Mouse (Mus musculus) C2C12 (cell line): ENCODE measurements at regions not wholly inside any gene's neighbourhood (a gene's known extent, or its start where the extent isn't known, plus 50 kb on each side); places are given as distances from the start of the nearest gene placed in this dataset.

ENCODE experiments used
- CEBPB ChIP-seq: IDR thresholded peaks from one replicate; pipeline ENCODE4 v1.6.1; 2011; ENCODE audit warnings: low read depth, mild to moderate bottlenecking, control low read depth, moderate library complexity
- CTCF ChIP-seq: IDR thresholded peaks from one replicate; pipeline ENCODE4 v1.5.1; 2011; ENCODE audit not compliant: control insufficient read depth, insufficient read depth, insufficient read length
- FOSL1 ChIP-seq: IDR thresholded peaks from one replicate; pipeline ENCODE4 v1.8.0; 2011; ENCODE audit warnings: mild to moderate bottlenecking, low read length; ENCODE audit not compliant: poor library complexity, insufficient read depth, severe bottlenecking
- MAX ChIP-seq: IDR thresholded peaks from one replicate; pipeline ENCODE4 v1.6.1; 2011; ENCODE audit warnings: mild to moderate bottlenecking, control low read depth
- MYOG ChIP-seq: IDR thresholded peaks from one replicate; pipeline ENCODE4 v1.6.1; 2011; ENCODE audit not compliant: control insufficient read depth, insufficient read length; ENCODE audit errors: extremely low read depth
- USF1 ChIP-seq: IDR thresholded peaks from one replicate; pipeline ENCODE4 v1.6.1; 2011; ENCODE audit warnings: low read depth, mild to moderate bottlenecking, control low read depth, moderate library complexity

DNA sequence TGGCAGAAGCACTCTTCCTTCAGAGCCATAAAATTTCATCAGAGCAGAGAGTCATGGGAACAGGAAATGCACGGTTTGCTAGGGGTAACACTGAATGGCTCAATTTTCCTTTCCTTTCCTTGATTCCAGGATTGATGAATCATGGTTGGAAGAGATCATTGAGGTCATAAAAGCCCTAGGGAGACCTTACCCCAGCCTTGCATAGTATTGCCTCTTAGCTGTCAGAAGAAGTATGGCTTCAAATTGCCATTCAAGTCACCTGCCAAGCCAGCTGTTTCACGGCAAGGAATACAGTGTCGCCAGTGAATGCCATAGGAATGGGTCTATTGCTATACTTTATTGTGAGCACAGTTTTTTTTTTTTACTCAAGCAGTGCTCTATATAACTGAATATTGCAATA lies 162.4 kb upstream of the Pter start:
- TF ChIP-seq CTCF (no peak), CEBPB (no peak), MAX (peak; percentile 42), USF1 (no peak), MYOG (no peak), FOSL1 (no peak)
